Mouse (Mus musculus): ENCODE measurements around the gene Pml. TPM values are rescaled to one million over a fixed set of nuclear protein-coding genes. Genes with fewer than 3 reads are reported as not detected.
"Not testable (repeated sequence)": the region's sequence is repeated elsewhere in the genome, so short reads cannot be mapped to it uniquely, and the experiment has no call there.

The Pml gene
- polyA plus RNA-seq, 1 experiment from 2014 or later: 8.2 TPM

- WGBS: 61% methylated on average over 12 of the region's 12 CpGs
- H3K4me1 ChIP-seq: no peaks in the 10 kb centered on the region
- H3K4me3 ChIP-seq: no peak overlapping the region
- H3K9ac ChIP-seq: no peak overlapping the region
- H3K36me3 ChIP-seq: no peaks in the 10 kb centered on the region; the same call in 1 of the 2 replicates
- H3K9me3 ChIP-seq: no peaks in the 10 kb centered on the region
- no peak for ATAC-seq (ENCODE audit: low FRiP score, low read depth)
- H3K4me2 ChIP-seq (replicated peaks): no peak overlapping the region
- no peaks in the 10 kb centered on the region for H3K27me3 ChIP-seq (replicated peaks)
- no peak overlapping the region for H3K27ac ChIP-seq
These were observed 19.1 kb upstream of the Pml start for GRCm38 (mm10) chr9:58268384-58269313.

GRCm38 (mm10) chr9:58267046-58267445 is 17.5 kb upstream of the Pml start:
- Histone ChIP-seq H3K27me3 (replicated peaks) (no peaks in the 10 kb centered on the region), H3K9me3 (no peaks in the 10 kb centered on the region), H3K4me1 (no peaks in the 10 kb centered on the region), H3K4me3 (no peak overlapping the region), H3K4me2 (replicated peaks) (no peak overlapping the region), H3K36me3 (peaks cover 9% of the 10 kb centered on the region), H3K9ac (no peak overlapping the region), H3K27ac (no peak overlapping the region)
- 79% methylated on average over 3 of the region's 3 CpGs for WGBS
- no peak for ATAC-seq (ENCODE audit: low FRiP score, low read depth)

GRCm38 (mm10) chr9:58266571-58267011 is 17.0 kb upstream of the Pml start:
- no peak overlapping the region for H3K27ac ChIP-seq
- no peaks in the 10 kb centered on the region for H3K9me3 ChIP-seq
- peaks cover 14% of the 10 kb centered on the region for H3K36me3 ChIP-seq
- ATAC-seq (ENCODE audit: low FRiP score, low read depth): no peak
- no peak overlapping the region for H3K9ac ChIP-seq
- no peaks in the 10 kb centered on the region for H3K27me3 ChIP-seq (replicated peaks)
- no peak overlapping the region for H3K4me3 ChIP-seq
- H3K4me1 ChIP-seq: no peaks in the 10 kb centered on the region
- no peak overlapping the region for H3K4me2 ChIP-seq (replicated peaks)
- 44% methylated on average over 4 of the region's 4 CpGs for whole genome bisulfite sequencing

GRCm38 (mm10) chr9:58265368-58265767 is 15.8 kb upstream of the Pml start:
- H3K27me3 ChIP-seq (replicated peaks): no peaks in the 10 kb centered on the region
- no peak overlapping the region for H3K27ac ChIP-seq
- peaks cover 22% of the 10 kb centered on the region for H3K36me3 ChIP-seq
- no peaks in the 10 kb centered on the region for H3K4me1 ChIP-seq
- H3K9ac ChIP-seq: no peak overlapping the region
- no peak for ATAC-seq (ENCODE audit: low FRiP score, low read depth)
- no peak overlapping the region for H3K4me2 ChIP-seq (replicated peaks)
- H3K4me3 ChIP-seq: no peak overlapping the region
- 83% methylated on average over 3 of the region's 3 CpGs for whole genome bisulfite sequencing
- no peaks in the 10 kb centered on the region for H3K9me3 ChIP-seq

- WGBS: 91% methylated on average over 5 of the region's 5 CpGs
- H3K36me3 ChIP-seq: peaks cover 45% of the 10 kb centered on the region
These were observed 12.9 kb upstream of the Pml start for GRCm38 (mm10) chr9:58262507-58262906.

GRCm38 (mm10) chr9:58255704-58256685 is 6.4 kb upstream of the Pml start:
- Histone ChIP-seq H3K9ac (no peak overlapping the region), H3K4me1 (peaks cover 3% of the 10 kb centered on the region; the same call in 1 of the 2 replicates), H3K4me3 (no peak overlapping the region), H3K27me3 (replicated peaks) (no peaks in the 10 kb centered on the region), H3K4me2 (replicated peaks) (no peak overlapping the region), H3K27ac (no peak overlapping the region), H3K9me3 (no peaks in the 10 kb centered on the region), H3K36me3 (peaks cover 46% of the 10 kb centered on the region)
- ATAC-seq (ENCODE audit: low FRiP score, low read depth): no peak
- 92% methylated on average over 10 of the region's 10 CpGs for WGBS

More at GRCm38 (mm10) chr9:58262507-58262906, 12.9 kb upstream of the Pml start:
- Histone ChIP-seq H3K4me1 (no peaks in the 10 kb centered on the region), H3K4me2 (replicated peaks) (no peak overlapping the region), H3K9me3 (no peaks in the 10 kb centered on the region), H3K27me3 (replicated peaks) (no peaks in the 10 kb centered on the region), H3K9ac (no peak overlapping the region), H3K4me3 (no peak overlapping the region), H3K27ac (no peak overlapping the region)
- no peak for ATAC-seq (ENCODE audit: low FRiP score, low read depth)

- no peak overlapping the region for H3K4me3 ChIP-seq
- H3K27ac ChIP-seq: no peak overlapping the region
- no peaks in the 10 kb centered on the region for H3K9me3 ChIP-seq
- H3K4me1 ChIP-seq: peaks cover 3% of the 10 kb centered on the region; the same call in 1 of the 2 replicates
- no peak overlapping the region for H3K9ac ChIP-seq
- H3K36me3 ChIP-seq: peaks cover 40% of the 10 kb centered on the region
- H3K4me2 ChIP-seq (replicated peaks): no peak overlapping the region
- ATAC-seq (ENCODE audit: low FRiP score, low read depth): no peak
- H3K27me3 ChIP-seq (replicated peaks): no peaks in the 10 kb centered on the region
- WGBS: 52% methylated on average over 2 of the region's 2 CpGs
These were observed 5.5 kb upstream of the Pml start for GRCm38 (mm10) chr9:58255105-58255504.

GRCm38 (mm10) chr9:58253805-58254122 is 4.2 kb upstream of the Pml start:
- Histone ChIP-seq H3K4me2 (replicated peaks) (peak overlapping the region; percentile 66), H3K9ac (peak overlapping the region; percentile 79), H3K4me3 (peak overlapping the region; percentile 78), H3K36me3 (peaks cover 29% of the 10 kb centered on the region)
- H3K27me3 ChIP-seq (replicated peaks); H3K9me3 ChIP-seq; H3K4me1 ChIP-seq; ATAC-seq (ENCODE audit: low FRiP score, low read depth); H3K27ac ChIP-seq: not testable (repeated sequence)
- WGBS: 76% methylated on average over 5 of the region's 5 CpGs

- H3K36me3 ChIP-seq: peaks cover 25% of the 10 kb centered on the region
- H3K27me3 ChIP-seq (replicated peaks): no peaks in the 10 kb centered on the region
- WGBS: 1% methylated on average over 31 of the region's 31 CpGs
- ATAC-seq (ENCODE audit: low FRiP score, low read depth): peak; percentile 97
- H3K4me2 ChIP-seq (replicated peaks): peak within 1 kb of the TSS; percentile 66
- peak within 1 kb of the TSS; percentile 79 for H3K9ac ChIP-seq
- H3K4me3 ChIP-seq: peak within 1 kb of the TSS; percentile 78
- peaks cover 8% of the 10 kb centered on the region for H3K4me1 ChIP-seq
- no peaks in the 10 kb centered on the region for H3K9me3 ChIP-seq
- no peak within 1 kb of the TSS; the same call in 1 of the 2 replicates for H3K27ac ChIP-seq
These were observed 3.6 kb upstream of the Pml start, which contains the start of gene Stoml1 for GRCm38 (mm10) chr9:58253033-58253804. Gene Stoml1 (plus strand): TSS chr9:58253164.

- H3K4me3 ChIP-seq; H3K36me3 ChIP-seq; ATAC-seq (ENCODE audit: low FRiP score, low read depth); H3K27me3 ChIP-seq (replicated peaks); H3K9ac ChIP-seq; H3K9me3 ChIP-seq; H3K4me2 ChIP-seq (replicated peaks); H3K27ac ChIP-seq: not testable (repeated sequence)
- peaks cover 16% of the 10 kb centered on the region for H3K4me1 ChIP-seq
- 84% methylated on average over 1 of the region's 1 CpGs for WGBS
These were observed 1.1 kb upstream of the Pml start for GRCm38 (mm10) chr9:58250730-58251129.

GRCm38 (mm10) chr9:58250322-58250721 is 736 bp upstream of the Pml start:
- ATAC-seq (ENCODE audit: low FRiP score, low read depth): no peak
- Histone ChIP-seq H3K4me3 (no peak overlapping the region), H3K4me2 (replicated peaks) (peak overlapping the region; percentile 62), H3K9ac (no peak overlapping the region), H3K9me3 (no peaks in the 10 kb centered on the region), H3K36me3 (no peaks in the 10 kb centered on the region), H3K4me1 (peaks cover 16% of the 10 kb centered on the region), H3K27ac (no peak overlapping the region), H3K27me3 (replicated peaks) (no peaks in the 10 kb centered on the region)
- WGBS: 76% methylated on average over 8 of the region's 8 CpGs
